Mouse (Mus musculus) testis, adult 2 months (tissue): ENCODE measurements around the gene Rapgef2.

ENCODE experiments used
- CTCF ChIP-seq: fragments of 200-500 bp; IDR thresholded peaks from 2 replicates; pipeline ENCODE4 v1.5.1; 2012; ENCODE audit warnings: low read depth, mild to moderate bottlenecking, inconsistent platforms, low read length, moderate library complexity; ENCODE audit not compliant: control insufficient read depth, insufficient read depth, insufficient replicate concordance
- POLR2A ChIP-seq: fragments of 200-500 bp; IDR thresholded peaks from 2 replicates; pipeline ENCODE4 v1.6.1; 2012; ENCODE audit warnings: low read depth, mild to moderate bottlenecking, inconsistent platforms, low read length, moderate library complexity; ENCODE audit not compliant: control insufficient read depth

DNA sequence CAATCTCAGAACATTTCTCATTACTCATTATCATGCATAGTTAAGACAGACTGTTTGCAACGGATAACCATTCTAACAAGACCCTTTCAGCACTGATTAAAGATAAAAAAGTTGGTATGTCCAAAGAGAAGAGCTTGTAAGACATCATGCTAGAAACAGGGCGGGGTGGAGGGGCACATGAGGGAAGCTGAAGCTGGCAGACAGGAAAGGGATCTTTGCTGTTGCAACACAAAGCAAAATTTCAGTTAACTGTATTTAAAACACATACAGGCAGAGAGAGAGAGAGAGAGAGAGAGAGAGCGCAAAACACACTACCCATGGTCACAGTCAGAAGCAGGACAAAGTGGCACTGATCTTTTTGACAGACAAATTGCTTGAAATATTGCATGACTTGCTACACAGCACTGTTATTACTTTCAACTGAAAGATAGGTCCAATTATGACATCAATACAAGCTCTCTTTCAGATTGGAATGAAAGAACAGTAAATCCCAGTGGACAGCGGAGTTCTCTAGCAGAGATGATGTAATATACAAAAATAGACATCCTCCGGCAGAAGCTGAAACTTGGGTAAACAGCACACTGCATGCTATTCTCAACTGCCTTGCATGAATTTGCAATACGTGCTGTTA lies 125.1 kb downstream of the Rapgef2 start:
- TF ChIP-seq CTCF (no peak), POLR2A (no peak)
